Mouse (Mus musculus) inflammation-experienced regulatory T-cells, adult 6 months (primary cell): ENCODE measurements around the gene Apoc1. TPM values are rescaled to one million over a fixed set of nuclear protein-coding genes. Genes with fewer than 3 reads are reported as not detected.

Experiments used
- ATAC-seq: one replicate; pipeline ENCODE4 v1.8.0; 2017
- polyA plus RNA-seq, 3 experiments: library from polyadenylated mRNA; unstranded; fragments of 100-300 nt; shearing (Covaris generic); gene quantifications; one replicate each; pipeline ENCODE4 v1.2.1; 2017

Apoc1 gene
- 1 to 10 TPM in 1 of 3 experiments, not detected in 2; 1.2 TPM for polyA plus RNA-seq

DNA sequence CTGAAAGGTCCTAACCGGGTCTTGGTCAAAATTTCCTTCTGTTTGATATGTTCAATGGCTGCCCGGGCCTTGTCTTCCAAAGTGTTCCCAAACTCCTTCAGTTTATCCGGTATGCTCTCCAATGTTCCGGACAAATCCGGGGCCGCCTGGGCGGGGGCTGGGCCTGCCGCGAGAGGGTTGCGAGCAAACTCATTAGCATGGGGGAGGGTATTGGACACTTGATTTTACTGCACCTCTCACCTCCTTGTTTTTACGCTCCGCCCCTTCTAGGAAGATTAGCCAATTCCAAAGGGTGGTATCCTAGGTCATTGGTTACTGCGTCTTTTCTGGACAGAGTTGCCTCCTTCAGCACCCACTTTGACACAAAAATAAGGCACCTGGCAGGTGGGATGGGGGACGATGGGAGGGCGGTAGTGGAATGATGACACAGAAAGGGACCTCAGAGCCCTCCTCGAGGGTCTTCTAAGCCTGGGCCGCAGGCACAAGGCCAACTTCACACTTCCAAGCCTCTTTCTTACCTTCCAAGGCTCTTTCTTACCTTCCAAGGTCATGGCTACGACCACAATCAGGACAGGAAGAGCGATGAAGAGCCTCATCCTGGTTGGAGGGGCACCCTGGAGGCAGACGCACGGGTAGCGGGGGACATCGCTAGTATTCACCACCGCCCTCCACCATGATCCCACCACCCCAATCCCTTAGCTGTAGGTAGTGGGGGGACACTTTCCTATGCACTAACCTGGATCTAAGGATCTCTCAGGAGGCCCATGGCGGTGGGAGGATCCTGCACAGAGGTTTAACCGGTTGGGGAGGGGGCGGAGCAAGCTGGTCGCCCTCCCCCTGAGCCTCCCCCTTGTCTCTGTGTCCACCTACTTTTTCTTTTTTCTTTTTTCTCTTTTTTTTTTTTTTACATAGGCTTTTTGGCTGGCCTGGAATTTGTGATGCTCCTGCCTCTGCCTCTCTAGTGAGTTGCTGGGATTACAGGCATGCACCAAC lies at the start of gene Apoc1:
TSS of gene Apoc1 (minus strand) at position 788 of the 993 bp plus-strand sequence.
- no peak for ATAC-seq

DNA sequence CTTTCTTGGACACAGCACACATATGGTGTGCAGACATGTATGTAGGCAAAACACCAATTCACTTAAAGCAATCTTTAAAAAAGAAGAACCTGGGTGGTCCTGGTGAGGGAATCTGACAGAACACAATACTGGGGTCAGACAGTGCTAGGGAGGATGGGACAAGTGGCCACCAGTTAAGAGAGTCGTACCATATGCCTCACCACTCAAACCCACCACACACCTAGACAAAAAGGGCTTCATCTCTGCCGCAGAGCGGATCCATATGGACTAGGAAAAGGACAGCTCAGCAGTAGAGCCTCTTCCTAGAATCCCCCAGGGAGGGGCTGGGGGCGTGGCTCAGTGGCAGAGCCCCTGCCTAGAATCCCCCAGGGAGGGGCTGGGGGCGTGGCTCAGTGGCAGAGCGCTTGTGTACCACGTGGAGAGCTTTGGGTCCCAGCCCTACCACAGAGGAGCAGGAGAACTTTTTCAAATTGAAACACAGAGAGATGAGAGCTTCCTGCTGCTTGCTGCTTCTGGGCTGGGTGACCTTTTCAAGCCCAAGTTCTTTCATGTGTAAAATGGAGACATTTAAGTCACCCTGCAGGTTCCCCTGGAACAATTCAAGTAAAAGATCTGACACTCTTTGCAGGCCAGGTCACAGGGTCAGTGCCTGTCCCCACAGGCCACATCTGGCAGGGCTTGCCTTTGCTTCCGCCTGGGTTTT lies 49.0 kb upstream of the Apoc1 start:
- no peak for ATAC-seq

DNA sequence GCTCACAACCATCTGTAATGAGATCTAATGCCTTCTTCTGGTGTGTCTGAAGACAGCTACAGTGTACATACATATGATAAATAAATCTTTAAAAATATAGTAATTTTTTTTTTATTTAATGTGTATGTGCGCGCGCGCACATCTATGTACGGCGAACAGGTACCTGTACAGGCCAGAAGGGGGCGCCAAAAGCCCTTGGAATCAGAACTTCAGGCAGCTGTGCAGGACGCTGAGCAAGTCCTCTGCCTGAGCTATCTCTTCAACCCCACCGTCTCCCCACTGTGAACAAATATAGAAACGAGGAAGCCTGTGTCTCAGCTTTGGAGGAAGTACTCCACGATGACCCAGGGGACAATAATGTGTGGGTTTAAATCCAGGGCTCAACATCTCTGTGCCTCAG lies 47.8 kb upstream of the Apoc1 start:
- no peak for ATAC-seq

DNA sequence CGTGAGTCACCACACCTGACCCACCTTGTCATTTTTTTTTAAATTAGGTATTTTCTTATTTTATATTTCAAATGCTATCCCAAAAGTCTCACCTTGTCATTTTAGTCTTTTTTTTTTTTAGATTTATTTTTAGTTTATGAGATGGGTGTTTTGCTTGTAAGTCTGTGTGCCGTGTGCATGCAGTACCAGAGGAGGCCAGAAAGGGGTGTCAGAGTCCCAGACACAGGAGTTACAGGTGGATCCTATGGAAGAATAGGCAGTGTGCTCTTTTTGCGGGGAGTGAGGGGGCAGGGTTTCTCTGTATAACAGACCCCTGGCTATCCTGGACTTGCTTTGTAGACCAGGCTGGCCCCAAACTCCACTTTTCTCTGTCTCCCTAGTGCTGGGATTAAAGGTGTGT lies 46.3 kb upstream of the Apoc1 start:
- ATAC-seq = no peak

DNA sequence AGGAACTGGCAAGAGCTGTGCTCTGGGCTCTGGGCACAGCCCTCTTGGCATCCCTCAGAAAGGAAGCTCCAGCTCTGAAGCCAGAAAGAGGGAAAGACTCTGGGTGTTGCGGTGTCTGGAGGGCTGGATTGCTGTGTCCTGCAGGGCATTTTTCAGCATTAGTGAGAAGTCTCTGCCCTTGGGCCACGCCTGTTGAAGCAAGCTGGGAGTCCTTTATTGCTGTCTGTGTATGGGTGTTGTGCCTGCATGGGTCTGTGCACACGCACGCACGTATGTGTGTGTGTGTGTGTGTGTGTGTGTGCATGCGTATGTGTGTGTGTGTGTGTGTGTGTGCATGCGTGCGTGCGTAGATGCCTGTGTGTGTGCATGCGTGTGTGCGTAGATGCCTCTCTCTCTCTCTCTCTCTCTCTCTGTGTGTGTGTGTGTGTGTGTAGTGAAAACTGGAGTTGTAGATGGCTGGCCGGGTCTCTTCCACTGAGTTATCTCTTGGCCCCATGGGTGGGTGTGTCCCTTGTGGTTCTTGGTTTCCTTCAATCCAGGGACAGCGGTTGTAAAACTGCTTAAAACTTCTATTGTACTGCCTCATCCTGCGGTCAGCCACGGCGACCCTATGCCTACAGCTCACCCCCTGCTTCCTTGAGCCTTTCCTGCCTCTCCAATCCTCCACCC lies 44.1 kb upstream of the Apoc1 start:
- ATAC-seq = no peak

DNA sequence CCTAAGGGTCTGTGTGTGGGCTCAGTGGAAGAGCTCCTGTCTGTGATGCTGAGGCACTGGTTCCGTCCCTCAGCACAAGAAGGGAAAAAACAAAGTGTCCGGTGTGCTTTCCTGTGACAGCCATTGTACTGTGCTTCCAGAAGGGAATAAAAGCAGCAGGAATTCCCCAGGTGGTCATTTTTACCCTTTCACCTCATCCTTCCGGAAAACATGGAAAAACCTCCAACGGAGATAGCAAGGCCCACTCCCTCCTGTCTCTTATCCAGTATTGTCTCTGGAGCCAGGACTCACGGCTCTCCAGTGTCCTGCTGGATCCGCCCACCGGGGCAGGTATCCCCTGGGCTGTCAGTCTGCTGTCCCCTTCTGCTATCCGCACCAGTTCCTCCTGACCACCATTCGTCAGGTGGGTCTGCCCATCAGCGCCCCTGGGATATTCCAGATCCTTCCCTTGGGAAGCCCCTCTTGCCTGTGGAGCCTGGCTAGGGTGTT lies 41.8 kb upstream of the Apoc1 start:
- no peak for ATAC-seq

DNA sequence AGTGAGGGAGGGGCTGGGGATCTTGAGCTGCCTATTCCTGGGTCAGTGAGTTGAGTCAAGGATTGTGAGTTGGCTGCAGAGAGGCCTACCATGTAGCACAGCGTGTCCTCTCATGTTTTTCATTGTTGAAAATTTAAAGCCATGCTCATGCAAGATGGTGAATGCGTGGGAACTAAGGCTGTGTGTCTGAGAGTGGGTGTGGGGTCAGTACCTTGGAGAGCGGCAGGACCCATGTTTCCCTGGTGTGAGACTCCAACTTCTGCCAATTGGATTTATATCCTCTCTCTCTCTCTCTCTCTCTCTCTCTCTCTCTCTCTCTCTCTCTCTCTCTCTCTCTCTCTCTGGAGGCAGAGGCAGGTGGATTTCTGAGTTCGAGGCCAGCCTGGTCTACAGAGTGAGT lies 34.1 kb upstream of the Apoc1 start:
- ATAC-seq = no peak

DNA sequence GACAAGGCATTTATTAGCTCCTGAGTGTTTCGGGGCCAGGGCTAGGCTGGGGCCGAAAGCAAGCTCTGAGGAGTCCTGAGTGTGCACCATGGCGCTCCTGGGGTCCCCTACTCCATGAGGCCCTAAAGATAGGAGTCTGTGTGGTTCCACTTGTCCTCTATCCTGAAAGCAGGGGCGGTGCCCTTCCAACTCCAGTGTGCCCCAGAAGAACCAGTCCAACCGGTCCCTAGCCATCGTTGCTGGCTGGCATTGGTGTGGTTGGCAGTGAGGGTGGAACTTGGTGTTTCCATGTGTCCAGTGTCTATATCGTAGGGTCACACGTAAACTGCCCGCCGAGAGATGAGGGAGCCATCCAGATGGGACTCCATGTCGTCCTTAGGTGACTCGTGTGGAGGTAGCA lies 31.7 kb upstream of the Apoc1 start:
- ATAC-seq = no peak

DNA sequence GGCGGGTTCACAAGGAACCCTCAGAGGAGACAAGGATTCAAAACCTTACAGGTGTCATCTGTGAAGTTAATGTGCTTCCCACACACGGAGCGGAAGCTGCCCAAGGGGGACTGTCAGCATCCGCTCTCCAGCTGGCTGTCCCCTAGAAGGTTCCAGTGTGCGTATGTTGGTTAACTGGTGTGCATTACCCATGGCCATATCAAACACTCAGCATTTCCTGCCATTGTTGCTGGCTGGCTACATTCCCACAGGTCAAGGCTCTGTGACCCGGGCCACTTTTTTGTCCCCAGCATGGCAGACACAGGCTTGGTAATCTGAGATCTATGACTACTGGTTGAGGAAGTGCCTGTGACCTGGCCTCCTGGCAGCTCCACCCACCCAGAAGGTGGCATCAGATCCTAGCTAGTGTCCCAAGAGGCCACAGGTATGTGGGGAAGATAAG lies 30.3 kb upstream of the Apoc1 start:
- no peak for ATAC-seq

DNA sequence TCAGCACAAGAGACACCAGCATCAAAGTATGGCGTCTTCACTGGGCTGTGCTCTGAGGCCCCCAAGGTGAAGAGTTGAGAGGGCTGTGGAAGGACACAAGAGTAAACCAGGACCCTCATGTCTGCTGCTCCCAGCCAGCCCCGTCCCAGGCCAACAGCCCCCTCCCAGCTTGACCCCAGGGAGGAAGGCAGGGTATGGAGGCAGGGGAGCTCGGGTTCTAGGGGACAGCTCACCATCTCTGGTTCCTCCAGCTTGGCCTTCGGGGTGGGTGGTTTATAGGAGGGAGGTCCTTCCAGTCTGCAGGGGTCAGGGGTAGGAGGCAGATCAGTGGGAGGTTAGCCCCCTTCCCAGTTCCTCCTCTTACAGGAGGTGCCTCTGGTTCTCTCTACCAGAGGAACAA lies 26.7 kb upstream of the Apoc1 start:
- no peak for ATAC-seq

DNA sequence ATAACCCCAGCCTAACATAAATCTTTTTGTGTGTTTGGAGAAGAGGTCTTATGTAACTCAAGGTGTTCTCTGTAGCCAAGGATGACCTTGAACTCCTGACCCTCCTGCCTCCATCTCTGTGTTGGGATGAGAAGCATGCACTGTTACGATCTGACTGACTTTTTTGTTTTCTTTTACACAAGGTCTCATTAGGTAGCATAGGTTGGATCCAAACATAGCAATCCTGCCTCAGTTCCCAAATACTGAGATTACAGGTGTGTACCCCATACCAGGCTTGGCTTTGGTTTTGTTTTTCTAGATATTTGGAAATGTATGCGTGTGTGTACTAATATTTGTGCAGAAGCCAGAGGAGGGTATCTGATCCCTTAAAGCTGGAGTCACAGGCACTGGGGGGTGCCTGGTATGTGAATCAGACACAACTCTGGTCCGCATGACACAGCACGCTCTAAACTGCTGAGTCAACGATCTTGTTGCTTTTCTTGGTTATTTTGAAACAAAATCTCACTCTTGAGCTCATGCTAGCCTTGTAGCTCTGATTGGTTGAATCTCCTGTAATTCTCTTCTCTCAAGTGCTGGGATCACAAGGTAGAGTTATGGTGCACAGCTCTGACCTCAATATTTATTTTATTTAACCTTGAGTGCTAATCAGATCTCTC lies 26.0 kb upstream of the Apoc1 start:
- no peak for ATAC-seq

DNA sequence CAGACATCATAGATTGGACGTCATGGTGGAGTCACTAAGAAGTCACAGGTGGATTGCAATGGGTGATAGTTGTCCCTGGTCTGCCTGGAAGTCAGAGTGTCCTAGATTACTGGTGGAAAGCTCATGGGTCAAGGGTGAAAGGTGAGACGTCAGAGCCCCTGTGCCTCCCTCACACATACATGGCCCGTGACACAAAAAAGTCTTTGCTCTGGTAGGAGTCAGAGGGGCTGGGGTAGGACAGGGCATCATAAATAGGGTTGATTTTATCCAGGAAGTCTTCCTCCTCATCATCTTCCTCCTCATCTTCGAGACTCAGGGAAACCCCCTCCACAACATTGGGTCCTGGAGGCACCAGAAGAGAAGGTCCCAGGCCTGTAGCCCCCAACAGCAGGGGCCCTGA lies 24.9 kb upstream of the Apoc1 start:
- no peak for ATAC-seq

DNA sequence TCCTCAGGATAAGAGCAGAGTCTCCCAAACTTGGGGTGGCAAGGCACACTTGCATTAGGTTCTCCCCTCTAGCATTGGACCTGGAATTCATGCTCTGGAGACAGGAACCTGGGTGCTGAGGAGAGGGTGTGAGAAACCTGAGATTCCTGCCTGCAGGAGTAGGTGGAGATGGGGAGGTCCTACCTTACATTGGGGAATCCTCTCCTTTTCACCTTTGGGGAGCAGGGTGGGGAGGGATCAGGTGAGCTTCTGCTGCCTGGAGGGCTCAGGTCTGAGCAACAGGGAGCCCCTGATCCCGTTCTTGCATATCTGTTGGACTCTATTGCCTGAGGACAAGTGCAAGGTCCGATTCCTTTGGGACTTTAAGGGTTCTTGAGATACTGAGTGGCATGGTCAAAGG lies 24.4 kb upstream of the Apoc1 start:
- no peak for ATAC-seq

DNA sequence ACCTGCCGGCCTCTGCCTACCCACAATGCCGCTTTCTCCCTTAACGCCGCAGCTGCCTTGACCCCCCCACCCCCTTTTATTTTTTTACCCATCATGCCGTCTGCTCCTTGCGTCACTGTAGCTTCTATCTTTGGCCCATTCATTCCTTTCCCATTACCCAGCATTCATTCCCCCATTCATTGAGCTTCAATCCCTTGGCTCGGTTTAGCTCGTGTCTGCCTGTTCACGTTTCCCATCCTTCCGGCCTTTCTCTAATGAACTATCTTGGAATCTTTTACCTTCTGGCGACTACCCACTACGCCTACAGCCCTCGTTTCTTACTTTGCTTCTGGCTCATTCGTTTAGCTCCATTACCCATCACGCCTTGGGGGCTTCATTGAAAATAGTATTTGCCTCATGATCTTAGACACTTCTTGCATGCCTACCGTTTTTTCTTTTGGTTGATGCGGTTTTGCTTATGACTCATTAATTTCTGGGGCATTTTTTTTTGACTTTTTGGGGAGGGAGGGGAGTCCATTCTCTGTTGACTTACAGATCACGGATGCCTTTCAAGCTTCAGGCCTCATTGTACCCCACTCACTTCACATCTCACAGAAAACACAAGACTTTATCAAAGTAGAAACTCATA lies 23.7 kb upstream of the Apoc1 start:
- ATAC-seq = peak; percentile 15

DNA sequence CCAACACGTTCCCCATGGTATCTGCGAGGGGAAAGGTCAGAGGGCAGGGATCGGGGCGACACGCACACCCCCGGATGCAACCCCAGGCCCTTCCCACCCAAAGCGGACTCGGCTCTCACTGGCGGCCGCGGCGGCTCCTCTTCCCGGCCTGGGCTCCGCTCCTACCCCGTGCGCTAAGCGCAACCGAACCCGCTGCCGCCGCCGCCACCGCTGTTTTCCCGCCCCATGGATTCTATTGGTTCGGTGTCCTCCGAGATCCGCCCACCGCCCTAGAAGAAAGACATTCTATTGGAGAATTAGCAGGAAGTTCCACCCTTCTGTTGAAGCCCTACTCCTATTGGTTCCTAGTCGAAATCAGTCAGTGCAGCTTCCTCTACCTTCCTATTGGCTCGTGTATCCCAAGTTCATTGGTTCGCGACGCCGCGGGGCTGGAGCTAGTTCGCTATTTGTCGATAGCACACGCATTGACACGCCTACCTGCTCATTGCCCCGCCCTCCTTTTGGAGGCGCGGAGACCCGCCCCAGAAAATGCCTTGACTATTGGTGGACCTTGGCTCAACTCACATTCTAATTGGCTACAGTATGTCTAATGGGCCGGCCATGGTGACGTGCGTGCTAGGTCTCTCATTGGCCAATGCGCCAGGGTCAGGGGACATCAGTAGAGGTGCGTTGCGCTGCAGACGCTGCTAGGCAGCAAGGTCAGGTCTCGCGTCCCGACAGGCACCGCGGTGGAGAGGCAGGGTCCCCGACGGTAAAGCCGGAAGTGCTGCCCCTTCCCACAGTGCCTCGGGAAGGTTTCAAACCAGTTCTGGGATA lies 23.0 kb upstream of the Apoc1 start, which contains the start of gene Tomm40:
TSS of gene Tomm40 (minus strand) at position 200 of the 816 bp plus-strand sequence.
- peak; percentile 90 for ATAC-seq

DNA sequence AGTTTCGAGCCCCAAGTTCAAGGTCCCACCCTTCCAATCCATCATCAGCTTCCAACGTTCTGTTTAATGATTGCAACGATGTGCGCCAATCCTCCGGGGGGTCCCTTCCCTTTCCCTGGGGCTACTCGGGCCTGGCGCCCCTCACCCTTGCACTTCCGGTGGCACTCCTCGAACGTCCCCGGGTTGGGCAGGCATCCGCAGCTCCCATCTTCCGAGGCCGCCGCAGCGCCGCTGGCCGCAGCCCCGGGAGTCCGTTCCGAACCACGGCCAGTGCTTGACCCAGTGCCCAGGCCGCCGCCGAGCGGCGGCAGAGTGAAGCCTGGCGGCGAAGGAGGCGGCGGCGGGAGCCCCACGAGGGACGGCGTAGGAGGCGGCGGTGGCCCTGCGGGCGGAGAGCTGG lies 22.4 kb upstream of the Apoc1 start:
- ATAC-seq = no peak

DNA sequence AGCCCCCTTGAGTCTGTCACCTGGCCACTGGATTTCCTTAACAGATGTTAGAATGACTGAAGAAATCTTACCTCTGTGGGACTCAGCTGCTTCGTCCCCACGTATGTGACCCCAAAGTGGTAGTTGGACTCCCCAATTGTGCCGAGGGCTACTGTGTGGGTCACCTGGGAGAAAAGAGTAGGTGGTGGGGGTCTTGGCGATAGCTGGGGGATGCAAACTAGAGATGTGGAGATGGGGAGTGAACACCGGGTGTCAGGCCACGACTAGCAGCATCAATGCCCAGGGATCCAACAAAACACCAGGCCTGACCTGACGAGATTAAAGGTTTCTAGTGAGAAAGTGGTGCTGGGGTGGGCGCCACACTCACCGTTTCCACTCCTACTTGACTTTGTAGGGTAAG lies 21.1 kb upstream of the Apoc1 start:
- ATAC-seq = no peak

DNA sequence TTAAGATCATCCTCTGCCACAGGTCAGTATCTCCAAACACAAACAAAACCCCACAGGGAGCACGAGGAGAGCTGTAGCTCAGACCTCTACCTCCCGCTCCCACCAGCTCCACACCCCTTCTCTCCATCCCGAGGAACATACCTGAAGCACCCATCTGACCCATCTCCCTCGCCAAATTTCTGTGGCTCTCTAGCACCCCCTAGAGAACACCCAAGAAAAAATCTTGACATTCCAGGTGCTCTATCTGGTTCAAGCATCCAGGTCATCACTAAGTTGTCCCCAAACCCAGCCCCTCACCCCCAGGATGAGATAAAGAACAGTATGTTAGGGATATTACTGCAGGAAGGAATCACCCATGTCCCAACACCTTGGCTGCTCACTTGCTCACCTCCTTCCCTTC lies 20.7 kb upstream of the Apoc1 start:
- no peak for ATAC-seq

DNA sequence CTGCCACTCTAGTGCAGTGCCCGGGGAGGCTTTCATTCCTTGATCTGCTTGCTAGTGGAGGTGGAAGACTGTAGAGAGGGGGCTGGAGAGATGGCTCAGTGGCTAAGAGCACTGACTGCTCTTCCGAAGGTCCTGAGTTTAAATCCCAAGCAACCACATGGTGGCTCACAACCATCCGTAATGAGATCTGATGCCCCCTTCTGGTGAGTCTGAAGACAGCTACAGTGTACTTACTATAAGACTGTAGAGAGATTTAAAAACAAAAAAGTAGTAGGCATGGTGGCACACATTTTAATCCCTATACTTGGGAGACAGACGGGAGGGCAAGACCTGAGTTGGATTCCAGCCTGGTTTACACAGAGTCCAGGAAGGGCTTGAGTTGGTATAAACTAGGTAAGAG lies 20.0 kb upstream of the Apoc1 start:
- no peak for ATAC-seq

DNA sequence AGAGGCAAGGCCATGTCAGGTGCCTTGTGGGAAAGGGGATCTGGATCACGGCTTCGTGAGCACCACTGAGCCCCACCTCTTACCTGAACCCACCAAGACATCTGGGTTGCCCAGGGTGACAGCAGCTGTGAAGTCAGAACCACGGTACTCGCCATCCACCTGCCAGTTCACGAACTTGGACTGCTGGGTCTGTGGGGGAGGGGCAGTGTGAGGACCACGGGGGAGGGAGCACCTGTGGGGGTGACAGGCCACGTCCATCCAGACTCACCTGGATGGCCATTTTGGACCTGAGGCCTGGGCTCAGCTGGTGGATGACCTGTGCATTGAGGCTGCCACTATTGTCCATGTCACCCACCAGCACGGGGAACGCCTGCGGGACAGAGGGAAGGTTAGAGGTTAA lies 18.2 kb upstream of the Apoc1 start:
- no peak for ATAC-seq

DNA sequence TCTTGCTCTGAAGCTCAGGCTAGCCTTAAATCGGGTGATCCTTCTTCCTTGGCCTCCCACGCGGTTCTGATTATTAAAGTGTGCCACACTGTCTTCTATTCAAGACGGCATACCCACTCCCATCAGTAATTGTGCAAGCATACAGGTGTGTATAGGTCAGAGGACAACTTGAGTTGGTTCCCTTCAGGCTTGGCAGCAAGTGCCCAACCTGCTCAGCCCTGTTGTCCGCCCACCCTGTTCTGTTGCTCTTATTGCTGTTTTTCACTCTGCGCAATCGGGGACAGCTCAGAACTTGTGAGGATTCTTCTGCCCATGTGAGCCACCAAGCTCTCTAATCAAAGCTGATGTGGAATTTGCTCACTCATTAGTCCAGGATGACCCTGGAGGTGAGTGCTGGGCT lies 12.8 kb upstream of the Apoc1 start:
- ATAC-seq = no peak
